Mouse (Mus musculus): Measurements from ENCODE around the gene Tor1aip1. TPM values are rescaled to one million over a fixed set of nuclear protein-coding genes. Genes with fewer than 3 reads are reported as not detected.

The Tor1aip1 gene
- total and polyA plus RNA-seq, 3 experiments, result 19.1 to 44.1 (median 39.8) TPM

DNA sequence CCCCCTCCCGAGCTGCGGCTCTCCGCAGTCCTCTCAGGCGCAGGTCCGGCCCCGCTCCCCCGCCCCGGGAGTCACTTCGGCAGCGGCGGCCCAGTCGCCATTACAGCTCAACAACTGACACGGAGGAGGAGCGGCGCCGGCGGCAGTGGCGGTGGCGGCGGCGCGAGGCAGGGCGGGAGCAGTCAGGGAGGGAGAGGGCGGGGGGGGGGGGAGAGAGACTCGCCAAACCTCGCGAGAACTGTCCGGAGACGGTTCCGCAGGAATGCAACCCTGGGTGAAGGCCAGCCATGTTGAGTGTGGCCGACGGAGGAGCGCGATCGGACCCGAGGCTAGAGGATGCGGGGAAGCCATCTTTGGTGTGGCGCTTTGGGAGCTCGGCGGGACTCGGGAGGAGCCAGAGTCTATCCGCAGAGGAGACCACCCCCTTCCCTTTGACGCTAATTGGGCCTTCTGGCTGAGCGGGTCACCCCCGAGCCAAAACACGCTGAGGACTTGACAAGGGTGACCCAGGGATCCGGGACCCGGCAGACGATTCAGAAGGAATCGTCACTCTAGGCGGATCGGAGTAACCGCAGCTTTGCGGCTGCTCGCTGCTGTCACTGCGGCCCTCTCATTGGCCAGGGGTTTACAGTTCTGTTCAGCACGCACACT is 63.1 kb downstream of the Tor1aip1 start, which contains the start of gene Cep350 (continued):
- TF ChIP-seq MXI1 (IDR thresholded peaks at IDR 0.05; ENCODE audit: low read depth, low read length) (peak; percentile 61; the same call in 1 of the 2 replicates), JUND (conservative IDR thresholded peaks at IDR 0.05; ENCODE audit: low read depth, low read length) (no peak), ELF1 (IDR thresholded peaks at IDR 0.05; ENCODE audit: low read depth, low read length) (peak; percentile 77), SMC3 (IDR thresholded peaks at IDR 0.05; ENCODE audit: low read depth, low read length) (no peak), IRF4 (IDR thresholded peaks at IDR 0.05; ENCODE audit: low read depth, low read length) (peak; percentile 28; the same call in 1 of the 2 replicates), GABPA (IDR thresholded peaks at IDR 0.05; ENCODE audit: insufficient replicate concordance, low read depth, low read length) (no peak; the same call in 1 of the 2 replicates), MAX (IDR thresholded peaks at IDR 0.05; ENCODE audit: low read length) (peak; percentile 45), MEF2A (IDR thresholded peaks at IDR 0.05; ENCODE audit: borderline replicate concordance, low read depth, low read length) (peak; percentile 60; the same call in 1 of the 2 replicates), CTCF (conservative IDR thresholded peaks at IDR 0.05 in 1 of 2, IDR thresholded peaks at IDR 0.05 in 1 of 2; ENCODE audit: low read depth in 2 of 2, low read length in 2 of 2) (no peak), NELFE (IDR thresholded peaks at IDR 0.05; ENCODE audit: low read depth, low read length) (peak; percentile 76; the same call in 1 of the 2 replicates), JUN (IDR thresholded peaks at IDR 0.05; ENCODE audit: insufficient read depth, low read depth, low read length) (no peak), POLR2AphosphoS2 (IDR thresholded peaks at IDR 0.05; ENCODE audit: low read depth, low read length) (no peak), SIN3A (IDR thresholded peaks at IDR 0.05; ENCODE audit: low read length) (peak; percentile 70; the same call in 1 of the 2 replicates)

DNA sequence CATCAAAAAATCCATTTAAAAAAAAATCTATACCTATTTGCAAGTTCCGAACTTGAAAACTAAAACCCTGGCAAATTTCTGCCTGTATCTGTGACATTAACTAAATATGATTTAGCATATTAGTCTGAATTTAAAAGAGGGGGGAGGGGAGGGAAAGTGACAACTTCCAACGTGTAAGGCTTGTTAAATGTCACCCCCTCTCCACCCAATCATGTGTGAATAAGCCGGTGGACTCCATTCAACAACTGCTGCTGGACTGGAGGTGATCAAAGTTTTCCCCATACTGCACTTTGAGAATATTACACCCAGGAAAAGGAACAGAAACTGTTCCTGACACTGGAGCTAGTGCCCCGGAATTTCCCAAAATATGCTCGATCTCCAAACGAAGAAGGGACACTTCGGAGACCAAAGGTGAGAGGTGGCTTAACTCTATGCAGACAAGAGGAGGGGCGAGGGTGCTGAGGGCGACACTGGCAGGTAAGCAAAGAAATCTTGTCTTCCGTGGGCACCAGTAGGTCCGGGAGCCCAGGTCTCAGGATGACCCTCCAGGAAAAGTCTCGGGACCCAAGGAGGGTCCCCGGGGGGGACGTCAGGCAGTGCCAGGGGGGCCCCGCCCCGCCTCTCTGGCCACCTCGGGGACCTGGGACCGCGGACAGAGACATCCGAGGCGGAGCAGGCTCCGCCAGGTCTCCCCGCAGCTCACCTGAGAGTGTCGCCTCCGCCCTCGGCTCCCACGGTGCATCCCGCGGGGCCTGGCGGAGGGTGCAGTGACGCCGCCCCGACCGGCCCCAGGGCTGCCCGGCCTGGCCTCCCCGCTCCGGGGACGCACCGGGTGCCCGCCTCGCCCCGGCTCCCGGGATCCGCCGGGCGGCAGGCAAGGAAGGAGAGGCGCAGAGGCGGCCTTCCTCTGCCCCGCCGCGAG is 63.9 kb downstream of the Tor1aip1 start:
- H3K27ac ChIP-seq (ENCODE audit: insufficient read depth, low read depth), result peak overlapping the region; percentile 36

More for the DNA sequence above, 63.9 kb downstream of the Tor1aip1 start:
- peak; percentile 60; the same call in 1 of the 2 replicates for TF ChIP-seq SIN3A (IDR thresholded peaks at IDR 0.05; ENCODE audit: low read length)
- TF ChIP-seq IRF4 (IDR thresholded peaks at IDR 0.05; ENCODE audit: low read depth, low read length), result 0 out of 2 replicates have a peak, but pooled peaks have one; percentile 35
- TF ChIP-seq POLR2A (IDR thresholded peaks at IDR 0.05; ENCODE audit: low read depth, low read length), result no peak
- no peak for TF ChIP-seq MAFK (IDR thresholded peaks at IDR 0.05; ENCODE audit: insufficient replicate concordance, low read length)
- 0 out of 2 replicates have a peak, but pooled peaks have one; percentile 54 for TF ChIP-seq UBTF (IDR thresholded peaks at IDR 0.05; ENCODE audit: low read depth, low read length)
- TF ChIP-seq MXI1 (IDR thresholded peaks at IDR 0.05; ENCODE audit: low read depth, low read length), result peak; percentile 47; the same call in 1 of the 2 replicates
- TF ChIP-seq CHD1 (IDR thresholded peaks at IDR 0.05; ENCODE audit: low read depth, low read length), result 0 out of 2 replicates have a peak, but pooled peaks have one; percentile 13
- H3K27me3 ChIP-seq (replicated peaks), result no peaks in the 10 kb centered on the region
- H3K36me3 ChIP-seq (replicated peaks in 1 of 2; ENCODE audit: control insufficient read depth in 1 of 2, insufficient read depth in 1 of 2, low read length in 1 of 2), result peaks cover 0 to 5% of the 10 kb centered on the region in 2 experiments
- H3K4me1 ChIP-seq (ENCODE audit: control insufficient read depth in 1 of 2, insufficient read depth in 2 of 2), result peaks cover 0 to 31% of the 10 kb centered on the region in 2 experiments; a peak in 2 of 4 replicates
- H3K79me2 ChIP-seq (replicated peaks; ENCODE audit: control insufficient read depth, extremely low read depth, insufficient read depth, poor library complexity, severe bottlenecking), result peaks cover 8% of the 10 kb centered on the region
- DNase-seq (ENCODE audit: extremely low read depth), result peak; percentile 35
- peak overlapping the region; percentile 92 for H3K9ac ChIP-seq (ENCODE audit: insufficient read depth, low read depth)
- peak overlapping the region; percentile 86 for H3K4me2 ChIP-seq (ENCODE audit: insufficient read depth, low read depth, poor library complexity, severe bottlenecking)
- peak overlapping the region; percentile 77 to 94 (median 93) for H3K4me3 ChIP-seq (replicated peaks in 1 of 3; ENCODE audit: low read depth in 2 of 3, low read length in 2 of 3, poor library complexity in 1 of 3)
- dilution Hi-C loops (cut with MboI; ENCODE audit: extremely low pct_ligation_motif_present, extremely low pct_unique_long_range_greater_than_20kb, low sequenced_read_pairs), result no loop called here
- in situ Hi-C loops (cut with MboI; ENCODE audit: low pct_ligation_motif_present, low pct_unique_long_range_greater_than_20kb, low sequenced_read_pairs), result no loop called here
- H3K9me3 ChIP-seq (replicated peaks; ENCODE audit: low read length), result peaks cover 8% of the 10 kb centered on the region

Other genes starting within 250 kb of the Tor1aip1 start
- 11.9 and 13.7 TPM in 2 replicates for gene Qsox1, start 223.6 kb downstream of the Tor1aip1 start, total RNA-seq (2012; rRNA removed)
- gene Qsox1, start 223.6 kb downstream of the Tor1aip1 start, total RNA-seq (2014; rRNA removed), result 7.9 and 8.6 TPM in 2 replicates
- gene Qsox1, start 223.6 kb downstream of the Tor1aip1 start, polyA plus RNA-seq (2012; ENCODE audit: insufficient read length, low read depth), result 11.6 and 12.5 TPM in 2 replicates
- gene Cep350, start 63.2 kb downstream of the Tor1aip1 start, total RNA-seq (2012; rRNA removed), result 5.3 and 6.8 TPM in 2 replicates
- 3.5 and 3.6 TPM in 2 replicates for gene Cep350, start 63.2 kb downstream of the Tor1aip1 start, total RNA-seq (2014; rRNA removed)
- gene Cep350, start 63.2 kb downstream of the Tor1aip1 start, polyA plus RNA-seq (2012; ENCODE audit: insufficient read length, low read depth), result 8.3 and 8.5 TPM in 2 replicates
- gene Tor1aip2, start 1.1 kb downstream of the Tor1aip1 start, total RNA-seq (2012; rRNA removed), result 28.7 and 34.5 TPM in 2 replicates
- 66.3 and 69.5 TPM in 2 replicates for gene Tor1aip2, start 1.1 kb downstream of the Tor1aip1 start, total RNA-seq (2014; rRNA removed)
- 62.7 and 62.8 TPM in 2 replicates for gene Tor1aip2, start 1.1 kb downstream of the Tor1aip1 start, polyA plus RNA-seq (2012; ENCODE audit: insufficient read length, low read depth)
- gene Fam163a, start 168.5 kb upstream of the Tor1aip1 start, total RNA-seq (2012; rRNA removed), result not detected in 2 replicates
- not detected in 2 replicates for gene Fam163a, start 168.5 kb upstream of the Tor1aip1 start, total RNA-seq (2014; rRNA removed)
- gene Fam163a, start 168.5 kb upstream of the Tor1aip1 start, polyA plus RNA-seq (2012; ENCODE audit: insufficient read length, low read depth), result not detected in 2 replicates